Mouse (Mus musculus) lung, embryonic 14.5 days (tissue): ENCODE results near the gene Ddx50. TPM values are rescaled to one million over a fixed set of nuclear protein-coding genes. Genes with fewer than 3 reads are reported as not detected.

Source experiments
- ATAC-seq: fragments of 200-750 bp; cut with Nextera tagmentation; 2 replicates; pipeline ENCODE4 v1.8.0; 2017; ENCODE audit warnings: mild to moderate bottlenecking, moderate TSS enrichment, moderate library complexity; ENCODE audit not compliant: insufficient read depth
- DNase-seq: peaks from one replicate; pipeline ENCODE4 v3.0.0-alpha.2; 2015
- H3K27ac ChIP-seq: fragments of 300-500 bp; sonication (generic); 2 replicates; pipeline ENCODE4 v1.5.1; 2014; ENCODE audit warnings: low read depth, mild to moderate bottlenecking, moderate library complexity
- H3K27me3 ChIP-seq: fragments of 300-500 bp; sonication (generic); 2 replicates; pipeline ENCODE4 v1.6.1; 2014; ENCODE audit warnings: low read length, control low read depth; ENCODE audit not compliant: insufficient read depth
- H3K36me3 ChIP-seq: fragments of 300-500 bp; sonication (generic); 2 replicates; pipeline ENCODE4 v1.6.1; 2014; ENCODE audit warnings: control low read depth; ENCODE audit not compliant: insufficient read depth
- H3K4me1 ChIP-seq: fragments of 300-500 bp; sonication (generic); 2 replicates; pipeline ENCODE4 v1.6.1; 2014; ENCODE audit warnings: antibody characterized with exemption, control low read depth; ENCODE audit not compliant: insufficient read depth
- H3K4me2 ChIP-seq: fragments of 300-500 bp; sonication (generic); 2 replicates; pipeline ENCODE4 v1.6.1; 2014; ENCODE audit warnings: mild to moderate bottlenecking
- H3K4me3 ChIP-seq: fragments of 300-500 bp; sonication (generic); 2 replicates; pipeline ENCODE4 v1.5.1; 2014; ENCODE audit warnings: low read depth, low read length
- H3K9ac ChIP-seq: fragments of 300-500 bp; sonication (generic); 2 replicates; pipeline ENCODE4 v1.6.1; 2014
- H3K9me3 ChIP-seq: fragments of 300-500 bp; sonication (generic); 2 replicates; pipeline ENCODE4 v1.6.1; 2016; ENCODE audit warnings: low read depth, low read length, control low read depth
- CTCF ChIP-seq: IDR thresholded peaks from 2 replicates; pipeline ENCODE4 v1.5.1; 2016; ENCODE audit warnings: antibody characterized with exemption, low read depth
- WGBS: fragments of 180-500 bp; shearing (Covaris S2); extraction: QIAGEN DNeasy Blood & Tissue Kit; methylation state at CpG from one replicate; pipeline ENCODE4 v1.1.7; 2014; 5-methylcytosine and 5-hydroxymethylcytosine counted together
- polyA plus RNA-seq: library from polyadenylated mRNA; unstranded; fragments of >200 nt; fragmentation: Nextera tagmentation; extraction: Ambion mirVana; gene quantifications from 2 replicates; pipeline ENCODE4 v1.2.1, GENCODE M21; 2014

Ddx50 gene
- polyA plus RNA-seq, 1 experiment from 2014 or later: 133 TPM

DNA sequence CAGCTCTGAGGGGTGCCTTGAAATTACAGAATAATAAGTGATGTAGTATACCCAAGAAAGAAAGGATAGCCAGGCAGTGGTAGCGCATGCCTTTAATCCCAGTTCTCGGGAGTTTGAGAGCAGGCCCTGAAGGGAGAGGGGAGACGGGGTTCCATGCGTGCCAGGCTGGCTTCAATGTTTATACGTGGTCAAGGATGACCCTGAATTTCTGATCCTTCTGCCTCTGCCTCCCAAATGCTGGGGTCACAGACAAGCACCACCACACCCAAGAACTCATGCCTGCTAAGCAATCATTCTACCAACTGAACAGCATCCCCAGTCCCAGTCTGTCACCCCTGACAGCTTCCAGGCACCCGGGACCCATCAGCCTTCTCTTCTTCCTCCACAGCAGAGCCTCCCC is 25.2 kb upstream of the Ddx50 start:
- Histone ChIP-seq H3K27me3 (no peaks in the 10 kb centered on the region), H3K9ac (no peak overlapping the region), H3K4me3 (no peak overlapping the region), H3K27ac (no peak overlapping the region), H3K36me3 (no peaks in the 10 kb centered on the region), H3K9me3 (peaks cover 8% of the 10 kb centered on the region; the same call in 1 of the 2 replicates), H3K4me1 (no peaks in the 10 kb centered on the region), H3K4me2 (no peak overlapping the region)
- TF ChIP-seq CTCF: no peak
- 83% methylated on average over 6 of the region's 6 CpGs for WGBS
- ATAC-seq (no peak), DNase-seq (no peak)

DNA sequence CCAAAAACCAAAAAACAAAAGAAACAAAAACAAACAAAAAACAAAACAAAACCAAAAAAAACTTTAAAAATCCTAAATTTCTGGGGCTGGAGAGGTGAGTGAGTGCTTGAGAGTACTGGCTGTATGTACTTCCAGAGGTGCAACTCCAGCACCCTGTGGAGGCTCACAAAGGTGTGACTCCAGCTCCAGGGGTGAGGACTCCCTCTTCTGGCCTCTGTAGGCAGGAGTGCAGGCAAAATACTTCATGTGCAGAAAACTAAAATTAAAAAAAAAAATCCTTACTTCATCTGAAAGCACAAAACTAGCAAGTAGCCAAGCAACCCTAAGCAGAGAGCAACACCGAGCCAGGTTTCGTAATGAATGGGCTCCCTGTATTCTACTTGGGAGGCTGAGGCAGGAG is 21.3 kb upstream of the Ddx50 start:
- Histone ChIP-seq H3K36me3 (no peaks in the 10 kb centered on the region), H3K27ac (no peak overlapping the region), H3K4me3 (no peak overlapping the region), H3K4me2 (no peak overlapping the region), H3K27me3 (no peaks in the 10 kb centered on the region), H3K4me1 (no peaks in the 10 kb centered on the region), H3K9me3 (no peaks in the 10 kb centered on the region), H3K9ac (no peak overlapping the region)
- 92% methylated on average over 2 of the region's 2 CpGs for WGBS
- DNase-seq: no peak
- ATAC-seq: no peak
- TF ChIP-seq CTCF: no peak

DNA sequence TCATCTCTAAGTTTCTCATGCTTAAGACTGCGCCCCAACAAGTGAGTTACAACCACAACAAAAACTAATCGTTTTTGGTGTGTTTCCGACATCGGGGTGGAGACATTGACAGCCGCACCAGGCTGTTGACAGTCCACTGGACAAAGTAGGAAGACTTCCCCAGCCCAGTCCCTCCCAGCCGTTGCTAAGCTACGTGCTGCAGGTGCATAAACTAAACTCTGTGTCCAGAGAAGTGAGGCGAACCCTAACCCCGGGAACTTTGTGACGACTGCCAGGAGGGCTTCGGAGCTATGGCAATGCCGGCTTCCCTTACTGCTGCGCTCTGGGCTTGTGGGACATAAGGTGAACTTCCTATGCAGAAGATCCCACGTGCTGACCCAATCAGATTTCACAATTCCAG is 18.2 kb upstream of the Ddx50 start:
- DNase-seq: no peak
- no peaks in the 10 kb centered on the region for H3K9me3 ChIP-seq
- no peaks in the 10 kb centered on the region for H3K36me3 ChIP-seq

DNA sequence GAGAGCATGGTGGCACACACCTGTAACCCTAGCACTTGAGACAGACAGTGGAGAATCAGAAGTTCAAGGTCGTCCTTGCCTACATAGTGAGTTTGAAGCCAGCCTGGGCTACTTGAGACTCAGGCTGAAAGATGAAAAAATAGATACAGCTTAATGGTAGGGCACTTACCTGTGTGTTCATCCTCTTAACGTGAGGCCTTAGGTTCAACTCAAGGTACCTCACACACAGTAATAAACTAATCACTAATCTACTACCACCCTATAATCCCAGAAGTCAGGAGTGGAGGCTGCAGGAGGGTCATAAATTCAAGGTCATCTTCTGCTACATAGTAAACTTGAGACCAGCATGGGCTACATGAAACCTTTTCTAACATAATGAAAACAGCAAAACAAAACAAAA is 17.4 kb upstream of the Ddx50 start:
- Histone ChIP-seq H3K4me1 (no peaks in the 10 kb centered on the region; the same call in 1 of the 2 replicates), H3K4me2 (no peak overlapping the region), H3K27ac (no peak overlapping the region), H3K9ac (no peak overlapping the region), H3K4me3 (no peak overlapping the region), H3K9me3 (no peaks in the 10 kb centered on the region), H3K36me3 (no peaks in the 10 kb centered on the region), H3K27me3 (no peaks in the 10 kb centered on the region)
- no peak for ATAC-seq
- WGBS: 71% methylated on average over 2 of the region's 2 CpGs
- DNase-seq: no peak
- TF ChIP-seq CTCF: no peak

More for the DNA sequence above, 18.2 kb upstream of the Ddx50 start:
- no peak overlapping the region for H3K4me3 ChIP-seq
- no peak overlapping the region for H3K4me2 ChIP-seq
- H3K27me3 ChIP-seq: no peaks in the 10 kb centered on the region
- H3K27ac ChIP-seq: no peak overlapping the region
- H3K9ac ChIP-seq: no peak overlapping the region
- WGBS: 68% methylated on average over 14 of the region's 14 CpGs
- ATAC-seq: no peak
- no peaks in the 10 kb centered on the region; the same call in 1 of the 2 replicates for H3K4me1 ChIP-seq
- TF ChIP-seq CTCF: no peak

DNA sequence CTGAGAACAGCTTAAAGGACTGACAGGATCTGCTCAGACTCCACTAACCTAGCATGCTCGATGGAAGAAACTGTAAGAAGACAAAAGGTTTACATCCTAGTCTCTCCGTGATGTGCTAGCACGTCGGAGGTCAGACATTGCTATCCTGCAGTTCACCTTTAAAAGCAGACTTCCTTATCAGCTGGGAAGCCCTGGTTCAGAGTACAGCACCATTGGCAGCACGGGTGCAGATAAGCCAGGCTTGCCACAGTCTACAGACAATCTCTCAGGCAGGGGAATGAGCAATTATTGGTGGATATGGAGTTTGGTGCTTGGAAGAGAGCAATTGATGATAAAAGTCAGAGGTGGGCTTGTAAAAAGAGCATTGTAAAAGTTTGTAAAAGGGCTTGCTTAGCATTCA is 17.0 kb upstream of the Ddx50 start:
- Histone ChIP-seq H3K36me3 (no peaks in the 10 kb centered on the region), H3K9ac (no peak overlapping the region), H3K4me1 (no peaks in the 10 kb centered on the region; the same call in 1 of the 2 replicates), H3K9me3 (no peaks in the 10 kb centered on the region), H3K27me3 (no peaks in the 10 kb centered on the region), H3K4me2 (no peak overlapping the region), H3K4me3 (no peak overlapping the region), H3K27ac (no peak overlapping the region)
- 68% methylated on average over 5 of the region's 5 CpGs for WGBS
- TF ChIP-seq CTCF: no peak
- DNase-seq (no peak), ATAC-seq (no peak)

DNA sequence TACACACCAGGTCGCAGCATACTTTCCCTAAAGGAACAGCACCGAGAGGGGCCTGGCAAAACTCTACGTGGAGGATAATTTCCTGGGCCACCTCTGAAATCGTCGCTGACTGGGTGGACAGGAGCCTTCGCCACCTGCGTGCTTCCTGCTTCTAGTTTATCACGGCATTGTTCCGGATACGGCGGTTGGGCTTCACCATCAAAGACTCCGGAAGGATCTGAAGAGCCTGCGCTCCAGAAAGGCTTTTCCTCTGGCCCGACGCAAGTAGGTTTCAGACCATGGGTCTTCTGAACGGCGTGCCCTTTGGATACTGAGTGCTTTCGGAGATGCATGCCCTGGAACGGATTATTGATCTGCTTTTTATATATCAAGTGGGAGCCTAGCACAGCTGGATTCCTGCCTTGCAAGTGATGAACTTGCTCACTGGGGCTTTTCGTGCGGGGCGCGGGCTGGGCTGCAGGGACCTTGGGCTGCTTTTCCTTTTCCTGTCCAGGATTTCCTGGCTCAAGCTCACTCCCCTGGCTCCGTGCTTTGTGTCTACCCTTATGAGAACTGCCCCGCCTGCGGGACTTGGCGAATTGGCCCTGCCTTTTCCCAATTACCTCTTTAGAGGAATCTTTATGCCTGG is 14.1 kb upstream of the Ddx50 start:
- H3K9me3 ChIP-seq: no peaks in the 10 kb centered on the region
- H3K4me1 ChIP-seq: no peaks in the 10 kb centered on the region; the same call in 1 of the 2 replicates
- H3K36me3 ChIP-seq: no peaks in the 10 kb centered on the region
- peak overlapping the region; percentile 47 for H3K4me2 ChIP-seq
- peak overlapping the region; percentile 32; the same call in 1 of the 2 replicates for H3K9ac ChIP-seq
- no peak for TF ChIP-seq CTCF
- peak overlapping the region; percentile 72; the same call in 1 of the 2 replicates for H3K27ac ChIP-seq
- no peaks in the 10 kb centered on the region for H3K27me3 ChIP-seq
- peak; percentile 61 for DNase-seq
- ATAC-seq: peak; percentile 44; the same call in 1 of the 2 replicates
- 50% methylated on average over 27 of the region's 27 CpGs for WGBS
- peak overlapping the region; percentile 15; the same call in 1 of the 2 replicates for H3K4me3 ChIP-seq

DNA sequence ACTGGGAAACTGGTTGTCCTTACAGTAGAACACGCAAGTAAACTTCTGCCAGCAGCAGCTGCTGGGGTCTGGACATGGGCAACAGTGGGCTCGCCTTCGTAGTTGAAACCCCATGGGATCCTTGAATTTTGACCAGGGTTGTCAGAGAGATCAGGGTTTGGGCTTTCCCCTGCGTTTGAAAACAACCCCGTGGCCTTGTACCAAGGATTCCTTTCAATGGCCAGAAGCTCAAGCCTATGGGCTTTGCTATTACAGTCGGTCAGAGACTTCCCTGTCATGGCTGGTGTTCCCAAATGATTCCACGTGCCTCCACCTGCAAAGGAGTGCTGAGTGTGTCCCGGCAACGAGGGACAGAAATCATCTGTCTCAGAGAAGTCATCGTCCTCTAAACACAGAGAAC is 13.2 kb upstream of the Ddx50 start:
- Histone ChIP-seq H3K4me1 (no peaks in the 10 kb centered on the region; the same call in 1 of the 2 replicates), H3K4me2 (no peak overlapping the region; the same call in 1 of the 2 replicates), H3K27ac (peak overlapping the region; percentile 72; the same call in 1 of the 2 replicates), H3K9me3 (no peaks in the 10 kb centered on the region), H3K4me3 (no peak overlapping the region), H3K9ac (no peak overlapping the region), H3K36me3 (no peaks in the 10 kb centered on the region), H3K27me3 (no peaks in the 10 kb centered on the region)
- no peak for TF ChIP-seq CTCF
- DNase-seq: no peak
- no peak for ATAC-seq
- WGBS: 79% methylated on average over 10 of the region's 10 CpGs
